Comparison of ENCODE assay signal across 8 mouse cellular contexts in the genomic region with DNA sequence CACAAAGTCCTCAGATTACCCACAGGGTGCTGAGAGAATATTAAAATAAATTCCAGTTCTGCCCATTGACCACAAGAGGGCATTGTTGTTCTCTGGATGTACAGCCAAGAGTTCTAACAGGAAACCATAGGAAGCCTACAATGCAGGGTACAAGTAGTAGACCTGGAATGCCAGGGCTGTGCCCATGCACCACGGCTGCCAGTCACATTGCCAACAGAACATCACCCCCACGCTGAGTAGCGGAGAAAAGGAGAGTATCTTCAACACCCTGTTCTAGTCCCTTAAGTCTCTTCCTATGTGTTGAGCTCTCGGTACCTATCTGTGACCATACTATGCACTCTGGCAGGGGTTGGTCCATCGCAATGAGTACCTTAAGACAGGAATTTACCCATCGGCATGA. TPM values are rescaled to one million over a fixed set of nuclear protein-coding genes. Genes with fewer than 3 reads are reported as not detected.
A peak's percentile ranks its signal among the peaks of the same experiment; 100 is the strongest.
DNase-seq lines count a peak whose midpoint lies in the region.

No protein-coding gene starts in this region.

- peak; percentile 35 to 37 for DNase-seq in B cell, adult 2 months
- DNase-seq in adrenal gland, adult 18-20 months (ENCODE audit: low spot score in 2 of 2) = peak; percentile 28 to 44
- peak; percentile 91 for DNase-seq in embryo, embryonic 10.5 days (ENCODE audit: low spot score)
- DNase-seq in heart, adult 8-10 months (ENCODE audit: low spot score) = peak; percentile 59
- DNase-seq in kidney, adult 9 months = peak; percentile 70
- peak; percentile 43 for DNase-seq in limb, embryonic 10.5 days (ENCODE audit: low spot score)
- peak; percentile 39 for DNase-seq in neural tube, embryonic 10.5 days (ENCODE audit: extremely low spot score, low spot score)
- DNase-seq in urinary bladder, postnatal 14 days (ENCODE audit: low spot score) = peak; percentile 26

- H3K4me3 ChIP-seq in limb, embryonic 10.5 days = no peak overlapping the region

- no peaks in the 10 kb centered on the region for H3K9me3 ChIP-seq in limb, embryonic 10.5 days (replicated peaks)

- H3K27ac ChIP-seq in limb, embryonic 10.5 days = no peak overlapping the region

- no peaks in the 10 kb centered on the region for H3K27me3 ChIP-seq in limb, embryonic 10.5 days (ENCODE audit: low read depth, poor library complexity, severe bottlenecking)

- 67% methylated on average over 6 of the region's 6 CpGs for WGBS in limb, embryonic 10.5 days

- no peaks in the 10 kb centered on the region for H3K36me3 ChIP-seq in limb, embryonic 10.5 days

- no peaks in the 10 kb centered on the region for H3K4me1 ChIP-seq in limb, embryonic 10.5 days

RNA-seq across cellular contexts. Expression of gene Tlr3, which starts 43.5 kb away (rescaled TPM):
- 1 to 10 TPM; 3.6 to 5.3 TPM for total RNA-seq in adrenal gland, adult 18-20 months (2021)
- total RNA-seq in heart, adult 8-10 months (2022) = 1 to 10 TPM; 4.8 to 6.7 (median 5.3) TPM
- polyA plus RNA-seq in limb, embryonic 10.5 days (2016; fragmentation: Nextera tagmentation; extraction: Ambion mirVana) = 0.48 and 0.74 TPM in 2 replicates

RNA-seq across cellular contexts. Expression of gene Sorbs2, which starts 53.2 kb away (rescaled TPM):
- 100 to 1,000 TPM; 110 to 130 TPM for total RNA-seq in adrenal gland, adult 18-20 months (2021)
- 100 to 1,000 TPM; 587 to 749 (median 714) TPM for total RNA-seq in heart, adult 8-10 months (2022)
- polyA plus RNA-seq in limb, embryonic 10.5 days (2016; fragmentation: Nextera tagmentation; extraction: Ambion mirVana) = 9.5 and 16.7 TPM in 2 replicates

Comparison
In these comparisons a context has a peak if more than half of its experiments do, and no peak if none do; other contexts are left out.
1. DNase-seq: peak in every context shown above with its lines; median percentile 91 in embryo, embryonic 10.5 days; 70 in kidney, adult 9 months; 59 in heart, adult 8-10 months; 43 in limb, embryonic 10.5 days; 39 in neural tube, embryonic 10.5 days; 36 in B cell, adult 2 months; 36 in adrenal gland, adult 18-20 months; 26 in urinary bladder, postnatal 14 days.
2. RNA of gene Sorbs2, which starts 53.2 kb away (total RNA-seq): 587 to 749 TPM in heart, adult 8-10 months; 110 to 130 TPM in adrenal gland, adult 18-20 months; every median in the first group is over 4 times any median in the second.